Mouse (Mus musculus): Measurements from ENCODE around the gene Sv2c.

- TF ChIP-seq MYOD1 (IDR thresholded peaks at IDR 0.05; ENCODE audit: control insufficient read depth, insufficient read length, low read depth): no peak
- no peak for TF ChIP-seq CTCF (IDR thresholded peaks at IDR 0.05; ENCODE audit: control insufficient read depth, insufficient read depth, insufficient read length)
- no peak for TF ChIP-seq USF1 (IDR thresholded peaks at IDR 0.05; ENCODE audit: low read depth)
- TF ChIP-seq CEBPB (IDR thresholded peaks at IDR 0.05; ENCODE audit: low read depth): no peak
- no peak for TF ChIP-seq MYOG (IDR thresholded peaks at IDR 0.05; ENCODE audit: control insufficient read depth, extremely low read depth, insufficient read length)
- no peak for TF ChIP-seq MAX (IDR thresholded peaks at IDR 0.05)
- TF ChIP-seq FOSL1 (IDR thresholded peaks at IDR 0.05; ENCODE audit: insufficient read depth, low read length, poor library complexity, severe bottlenecking): no peak
Observed at GRCm38 (mm10) chr13:95948394-95948793, 184.0 kb downstream of the Sv2c start.

Data from C2C12 (cell line).